ENCODE assay signal across 7 mouse cellular contexts in genomic region chr13:94359282-94359920, GRCm38 (mm10). TPM values are rescaled to one million over a fixed set of nuclear protein-coding genes. Genes with fewer than 3 reads are reported as not detected.
DNase-seq lines count a peak whose midpoint lies in the region; ATAC-seq lines count a peak whose summit lies in the region.

No protein-coding gene starts in this region.

- peak overlapping the region; percentile 73; the same call in 1 of the 2 replicates for H3K27ac ChIP-seq in neural tube, embryonic 11.5 days (ENCODE audit: low read depth, low read length)
- no peak overlapping the region for H3K27ac ChIP-seq in forebrain, embryonic 11.5 days (ENCODE audit: low read depth, low read length)
- peak overlapping the region; percentile 78 for H3K27ac ChIP-seq in liver, embryonic 11.5 days (ENCODE audit: low read depth, low read length)
- H3K27ac ChIP-seq in stomach, embryonic 15.5 days: peak overlapping the region; percentile 93

- WGBS in neural tube, embryonic 11.5 days: 20% methylated on average over 22 of the region's 25 CpGs
- 17% methylated on average over 25 of the region's 25 CpGs for WGBS in forebrain, embryonic 11.5 days
- WGBS in liver, embryonic 11.5 days: 13% methylated on average over 25 of the region's 25 CpGs
- 15% methylated on average over 25 of the region's 25 CpGs for WGBS in stomach, embryonic 15.5 days

- H3K9me3 ChIP-seq in neural tube, embryonic 11.5 days (ENCODE audit: control insufficient read depth, low read length): no peaks in the 10 kb centered on the region
- no peaks in the 10 kb centered on the region for H3K9me3 ChIP-seq in forebrain, embryonic 11.5 days (ENCODE audit: control insufficient read depth, low read length)
- no peaks in the 10 kb centered on the region for H3K9me3 ChIP-seq in liver, embryonic 11.5 days (ENCODE audit: control insufficient read depth, low read length)
- no peaks in the 10 kb centered on the region for H3K9me3 ChIP-seq in stomach, embryonic 15.5 days

- peak overlapping the region; percentile 81 for H3K9ac ChIP-seq in neural tube, embryonic 11.5 days (ENCODE audit: low read length)
- peak overlapping the region; percentile 89 for H3K9ac ChIP-seq in forebrain, embryonic 11.5 days (ENCODE audit: low read length)
- H3K9ac ChIP-seq in liver, embryonic 11.5 days (ENCODE audit: low read depth, low read length): peak overlapping the region; percentile 86
- H3K9ac ChIP-seq in stomach, embryonic 15.5 days: peak overlapping the region; percentile 90

- peak overlapping the region; percentile 79 for H3K4me3 ChIP-seq in neural tube, embryonic 11.5 days (ENCODE audit: low read depth, low read length)
- peak overlapping the region; percentile 67 for H3K4me3 ChIP-seq in forebrain, embryonic 11.5 days (ENCODE audit: low read depth, low read length)
- peak overlapping the region; percentile 76 for H3K4me3 ChIP-seq in liver, embryonic 11.5 days (ENCODE audit: low read depth, low read length)
- H3K4me3 ChIP-seq in stomach, embryonic 15.5 days (replicated peaks): peak overlapping the region; percentile 86

- DNase-seq in neural tube, embryonic 11.5 days (ENCODE audit: low spot score): no peak
- no peak for DNase-seq in neural tube, embryonic 10.5 days (ENCODE audit: extremely low spot score, low spot score)
- no peak for DNase-seq in forebrain, embryonic 11.5 days (ENCODE audit: low spot score)
- no peak for DNase-seq in liver, embryonic 11.5 days (ENCODE audit: low spot score)
- DNase-seq in natural killer cell, adult 2 months (ENCODE audit: low spot score in 2 of 2): no peak
- no peak for DNase-seq in frontal cortex, postnatal 36 days (ENCODE audit: low spot score in 2 of 2)

- H3K27me3 ChIP-seq in neural tube, embryonic 11.5 days (ENCODE audit: control insufficient read depth, insufficient read depth, low read length): no peaks in the 10 kb centered on the region
- no peaks in the 10 kb centered on the region for H3K27me3 ChIP-seq in forebrain, embryonic 11.5 days (ENCODE audit: control insufficient read depth, insufficient read depth, low read length)
- no peaks in the 10 kb centered on the region for H3K27me3 ChIP-seq in liver, embryonic 11.5 days (replicated peaks; ENCODE audit: control insufficient read depth, insufficient read depth, low read length)
- H3K27me3 ChIP-seq in stomach, embryonic 15.5 days (replicated peaks): no peaks in the 10 kb centered on the region

- peak overlapping the region; percentile 80 for H3K4me2 ChIP-seq in neural tube, embryonic 11.5 days (ENCODE audit: low read depth)
- peak overlapping the region; percentile 89 for H3K4me2 ChIP-seq in forebrain, embryonic 11.5 days (ENCODE audit: low read depth, low read length, severe bottlenecking)
- H3K4me2 ChIP-seq in liver, embryonic 11.5 days: peak overlapping the region; percentile 98
- H3K4me2 ChIP-seq in stomach, embryonic 15.5 days: peak overlapping the region; percentile 90

- no peaks in the 10 kb centered on the region for H3K36me3 ChIP-seq in neural tube, embryonic 11.5 days (ENCODE audit: control insufficient read depth, insufficient read depth, low read length)
- no peaks in the 10 kb centered on the region for H3K36me3 ChIP-seq in forebrain, embryonic 11.5 days (ENCODE audit: control insufficient read depth, insufficient read depth, low read length)
- 0 out of 2 replicates have a peak, but pooled peaks cover 2% of the 10 kb centered on the region for H3K36me3 ChIP-seq in liver, embryonic 11.5 days (ENCODE audit: control insufficient read depth, insufficient read depth, low read length)
- no peaks in the 10 kb centered on the region for H3K36me3 ChIP-seq in stomach, embryonic 15.5 days

- H3K4me1 ChIP-seq in neural tube, embryonic 11.5 days (ENCODE audit: control insufficient read depth, insufficient read depth, low read length): no peaks in the 10 kb centered on the region; the same call in 1 of the 2 replicates
- peaks cover 3% of the 10 kb centered on the region; the same call in 1 of the 2 replicates for H3K4me1 ChIP-seq in forebrain, embryonic 11.5 days (replicated peaks; ENCODE audit: control insufficient read depth, insufficient read depth, low read length)
- H3K4me1 ChIP-seq in liver, embryonic 11.5 days (replicated peaks; ENCODE audit: control insufficient read depth, insufficient read depth, low read length): peaks cover 8% of the 10 kb centered on the region
- H3K4me1 ChIP-seq in stomach, embryonic 15.5 days: peaks cover 7% of the 10 kb centered on the region; the same call in 1 of the 2 replicates

- peak; percentile 13; the same call in 1 of the 2 replicates for ATAC-seq in neural tube, embryonic 11.5 days (ENCODE audit: insufficient read depth, low FRiP score, low TSS enrichment)
- ATAC-seq in forebrain, embryonic 11.5 days (replicated peaks; ENCODE audit: low FRiP score): 0 out of 2 replicates have a peak, but pooled peaks have one; percentile 13
- ATAC-seq in liver, embryonic 11.5 days (replicated peaks; ENCODE audit: low FRiP score): no peak; the same call in 1 of the 2 replicates
- 0 out of 2 replicates have a peak, but pooled peaks have one; percentile 1 for ATAC-seq in stomach, embryonic 15.5 days (ENCODE audit: insufficient read depth, low FRiP score, low read depth)

RNA-seq across cellular contexts. Expression of gene Ap3b1, which starts 0.6 kb away (rescaled TPM):
- 37.2 and 39.0 TPM in 2 replicates for polyA plus RNA-seq in neural tube, embryonic 11.5 days (2014; fragmentation: Nextera tagmentation; extraction: Ambion mirVana)
- polyA plus RNA-seq in forebrain, embryonic 11.5 days (2014; fragmentation: Nextera tagmentation; extraction: Ambion mirVana): 38.2 and 41.3 TPM in 2 replicates
- 41.3 and 41.4 TPM in 2 replicates for polyA plus RNA-seq in liver, embryonic 11.5 days (2014; fragmentation: Nextera tagmentation; extraction: Ambion mirVana)
- 45.3 and 48.8 TPM in 2 replicates for polyA plus RNA-seq in stomach, embryonic 15.5 days (2015; fragmentation: Nextera tagmentation; extraction: Ambion mirVana)
